Mouse (Mus musculus): Measurements from ENCODE around the gene Otulin.

Gene Otulin

DNA sequence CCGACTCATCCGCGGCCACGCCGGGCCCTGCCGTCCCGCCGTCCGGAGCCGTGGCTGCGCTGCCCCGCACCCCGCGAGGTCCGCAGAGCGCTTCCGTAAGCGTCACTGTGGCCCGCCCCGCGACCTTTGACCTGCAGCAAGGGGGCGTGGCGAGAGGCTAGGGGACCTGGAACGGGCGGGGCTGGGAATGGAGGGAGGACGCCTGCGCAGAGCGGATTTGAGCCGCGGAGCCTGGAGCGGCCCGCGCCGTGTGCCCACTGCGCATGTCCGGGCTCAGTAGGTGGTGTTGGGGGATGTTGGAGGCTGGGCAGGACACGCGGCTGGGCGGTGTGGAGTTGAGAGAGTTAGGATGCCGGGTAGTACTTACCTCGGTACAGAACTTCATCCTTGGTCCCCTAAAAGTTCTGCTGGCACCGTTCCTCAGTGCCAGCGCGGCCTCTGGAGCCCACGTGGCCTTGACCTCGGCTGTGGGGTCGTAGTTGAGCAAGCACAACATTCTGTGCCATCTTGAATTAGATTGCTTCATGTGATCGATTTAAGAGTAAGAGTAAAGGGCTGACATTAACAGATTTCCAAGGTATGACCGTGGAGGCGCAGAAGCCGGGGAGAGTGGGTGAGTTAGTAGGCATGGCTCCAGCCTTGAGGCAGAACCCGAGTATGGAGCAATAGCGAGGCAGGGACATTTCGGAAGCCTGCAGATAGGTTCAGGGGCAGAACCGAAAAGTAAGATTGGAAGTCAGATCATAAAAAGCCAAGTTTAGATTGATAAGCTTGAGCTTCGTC, at the start of gene Otulin:
TSS of gene Otulin (minus strand) at position 93 of the 783 bp plus-strand sequence.
- DNase-seq (ENCODE audit: low read depth): peak; percentile 96

DNA sequence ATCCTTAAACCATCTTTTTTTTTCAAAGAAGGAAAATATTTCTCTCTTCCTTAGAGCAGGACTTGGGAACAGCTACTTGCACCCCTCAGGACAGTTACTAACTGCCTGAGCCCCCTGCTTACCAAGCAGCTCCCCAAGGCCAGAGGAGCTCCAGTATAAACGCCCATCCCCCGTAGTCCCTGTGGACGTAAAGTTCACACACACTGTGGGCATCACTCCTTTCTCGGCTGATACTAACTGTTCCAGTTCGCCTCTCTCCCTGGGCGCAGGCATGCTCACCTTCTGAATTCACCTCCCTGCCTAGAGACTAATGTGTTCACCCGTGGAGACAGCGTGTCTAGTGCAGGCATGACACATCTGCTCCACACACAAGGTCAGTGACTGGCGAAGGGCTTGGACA, 48.0 kb upstream of the Otulin start:
- no peak for DNase-seq (ENCODE audit: low read depth)

DNA sequence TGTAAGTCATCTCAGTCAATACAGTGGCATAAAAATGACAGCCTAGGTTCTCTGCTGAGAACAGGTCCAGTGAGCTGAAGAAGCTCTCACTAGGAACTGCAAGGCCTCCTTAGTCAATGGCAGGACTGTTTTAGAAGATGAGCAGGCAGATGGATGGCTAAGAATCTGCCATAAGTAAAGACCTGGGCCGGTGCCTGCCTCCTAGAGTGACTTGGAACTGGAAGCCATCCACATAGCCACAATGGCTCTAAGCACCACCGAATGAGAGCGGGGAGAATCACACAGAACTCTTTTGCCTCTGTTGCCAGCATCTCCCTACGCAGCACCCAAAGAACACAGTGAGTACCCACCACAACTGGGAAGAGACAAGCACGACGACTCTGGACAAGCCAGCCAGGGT, 47.3 kb upstream of the Otulin start:
- DNase-seq (ENCODE audit: low read depth): no peak

DNA sequence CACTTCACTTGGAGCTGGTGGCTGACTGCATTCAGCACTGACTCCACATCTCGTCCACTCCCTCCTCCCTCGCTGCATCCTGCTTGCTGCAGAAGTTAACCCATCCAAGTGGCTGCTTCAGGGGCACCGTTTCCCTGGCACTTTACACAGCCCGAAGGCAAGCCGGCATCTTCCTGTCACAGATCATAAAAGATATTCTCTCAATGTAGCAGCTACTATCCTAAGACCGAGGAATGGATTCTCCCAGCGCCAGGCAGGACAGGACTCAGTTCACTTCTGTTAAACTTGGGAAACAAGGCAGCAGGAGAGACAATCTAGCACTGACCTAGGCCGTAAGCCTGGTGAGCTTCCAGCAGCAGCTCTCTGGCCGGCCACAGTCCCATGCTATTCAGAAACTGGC, 45.7 kb upstream of the Otulin start:
- no peak for DNase-seq (ENCODE audit: low read depth)

DNA sequence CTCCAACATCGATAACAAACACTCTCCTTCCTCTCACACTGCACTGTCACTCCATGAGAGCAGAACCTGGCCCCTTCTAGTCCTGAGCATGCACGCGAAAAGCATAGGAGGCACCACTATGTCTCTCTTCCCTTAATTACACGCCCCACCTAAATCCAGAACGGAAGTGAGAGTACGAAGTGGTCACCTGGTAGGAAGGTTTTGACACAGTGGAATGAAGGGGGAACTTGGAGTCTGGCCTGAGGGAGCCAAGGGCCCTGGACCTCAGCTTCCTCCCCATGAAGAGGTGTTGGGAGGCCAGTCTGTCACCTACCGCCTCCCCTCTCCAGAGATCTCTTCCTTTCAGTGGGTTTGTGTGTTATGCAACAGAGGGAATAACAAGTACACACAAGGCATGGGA, 44.6 kb upstream of the Otulin start:
- DNase-seq (ENCODE audit: low read depth): no peak

DNA sequence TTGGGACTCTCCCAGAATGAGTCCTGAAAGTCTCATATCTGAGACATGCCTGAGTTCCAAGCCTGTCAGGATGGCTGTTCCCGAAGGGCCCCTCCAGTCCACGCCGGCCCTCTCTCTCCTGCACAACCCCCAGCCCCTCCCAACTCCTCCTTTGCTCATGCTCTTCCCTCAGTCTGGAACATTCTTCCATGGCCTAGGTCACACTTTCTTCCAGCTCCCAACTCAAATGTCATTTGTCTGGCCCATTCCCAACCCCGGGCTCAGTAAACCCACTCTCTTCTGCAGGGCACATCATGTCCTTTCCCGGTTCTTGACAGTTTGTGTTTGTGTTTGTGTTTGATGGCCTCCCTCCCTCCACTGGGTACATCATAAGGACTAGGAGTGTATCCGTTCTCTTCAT, 43.5 kb upstream of the Otulin start:
- no peak for DNase-seq (ENCODE audit: low read depth)

DNA sequence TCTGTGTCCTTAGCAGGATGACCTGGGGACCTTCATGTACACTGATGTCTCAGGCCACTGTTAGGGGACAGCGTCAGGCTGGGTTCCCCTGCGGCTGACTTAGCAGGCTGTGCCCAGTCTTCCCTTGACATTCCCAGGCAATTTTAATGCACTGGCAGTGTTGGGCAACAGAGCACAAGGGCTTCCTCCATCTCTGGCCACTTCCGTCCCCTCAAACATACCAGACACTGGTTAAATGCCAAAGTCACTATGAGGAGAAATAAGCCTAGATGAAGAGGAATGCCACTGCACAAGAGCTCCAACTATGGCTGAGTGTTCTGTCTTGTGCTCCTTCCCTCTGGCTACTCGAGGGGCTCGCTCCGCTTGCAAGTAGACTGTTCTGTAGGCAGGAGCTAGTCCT, 42.7 kb upstream of the Otulin start:
- no peak for DNase-seq (ENCODE audit: low read depth)

DNA sequence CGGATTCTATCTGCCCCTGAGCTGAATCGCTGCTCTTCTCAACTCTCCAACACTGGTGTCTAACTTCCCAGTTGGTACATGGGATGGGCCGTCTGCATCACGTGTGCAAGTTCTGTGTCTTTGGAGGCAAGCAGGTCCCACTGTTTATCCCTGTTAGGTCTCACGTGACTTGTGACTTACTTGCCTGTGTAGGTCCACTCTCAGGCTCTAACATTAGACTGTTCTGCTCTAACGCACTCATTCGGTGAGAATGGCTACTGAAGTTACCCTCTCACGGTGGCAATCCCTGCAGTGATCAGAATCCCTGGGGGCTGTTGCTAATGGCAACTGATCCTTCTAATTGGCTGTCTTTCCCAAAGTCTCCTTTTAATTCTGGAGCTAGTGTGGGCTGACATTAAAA, 41.8 kb upstream of the Otulin start:
- DNase-seq (ENCODE audit: low read depth): no peak

DNA sequence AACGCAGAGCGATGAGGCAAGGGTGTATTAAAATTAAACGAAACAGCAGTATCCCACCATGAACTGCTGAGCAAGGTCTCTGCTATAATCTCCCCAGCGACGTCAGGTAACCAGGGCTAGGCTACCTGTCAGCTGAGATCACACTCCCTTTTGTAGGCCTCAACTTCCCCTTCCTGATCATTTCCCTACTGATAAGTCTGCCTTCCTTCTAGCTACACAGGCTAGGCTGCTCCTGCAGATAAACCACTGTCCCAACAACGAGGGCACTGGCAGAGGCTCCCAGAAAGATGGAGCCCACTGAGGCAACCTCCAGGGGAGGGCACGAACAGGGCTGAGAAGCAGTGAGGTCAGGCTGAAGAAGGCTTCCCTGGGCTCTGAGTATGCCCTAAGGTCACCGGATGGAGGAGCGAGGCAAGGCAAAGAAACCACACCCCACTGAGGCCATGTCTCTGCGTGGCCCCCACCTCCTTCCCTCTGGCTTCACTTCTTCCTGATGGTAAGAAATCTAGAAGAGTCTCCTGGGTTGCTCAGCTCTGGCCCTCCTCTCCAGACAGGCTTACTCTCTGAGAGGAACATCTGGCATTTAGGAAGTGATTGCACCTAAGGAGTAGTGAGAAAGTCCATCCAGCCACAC, 41.2 kb upstream of the Otulin start:
- no peak for DNase-seq (ENCODE audit: low read depth)

DNA sequence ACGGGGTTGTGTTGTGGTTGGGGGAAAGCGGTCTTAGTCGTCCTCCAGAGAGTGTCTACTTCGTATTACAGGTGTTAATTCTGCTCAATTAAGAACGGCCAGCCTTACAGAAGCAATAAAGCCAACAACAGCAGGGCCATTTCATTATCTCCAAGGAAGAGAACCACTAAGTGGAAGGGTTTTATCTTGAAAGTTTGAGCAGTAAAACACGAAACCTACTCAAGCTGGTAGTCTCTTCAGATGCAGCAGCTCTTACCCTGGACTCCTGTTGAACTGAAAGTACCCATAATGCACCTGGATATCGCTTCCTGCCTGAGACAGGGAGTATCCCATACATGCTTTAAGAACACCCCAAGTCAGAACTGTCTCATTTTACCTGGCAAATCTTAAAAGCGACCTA, 40.2 kb upstream of the Otulin start:
- no peak for DNase-seq (ENCODE audit: low read depth)

DNA sequence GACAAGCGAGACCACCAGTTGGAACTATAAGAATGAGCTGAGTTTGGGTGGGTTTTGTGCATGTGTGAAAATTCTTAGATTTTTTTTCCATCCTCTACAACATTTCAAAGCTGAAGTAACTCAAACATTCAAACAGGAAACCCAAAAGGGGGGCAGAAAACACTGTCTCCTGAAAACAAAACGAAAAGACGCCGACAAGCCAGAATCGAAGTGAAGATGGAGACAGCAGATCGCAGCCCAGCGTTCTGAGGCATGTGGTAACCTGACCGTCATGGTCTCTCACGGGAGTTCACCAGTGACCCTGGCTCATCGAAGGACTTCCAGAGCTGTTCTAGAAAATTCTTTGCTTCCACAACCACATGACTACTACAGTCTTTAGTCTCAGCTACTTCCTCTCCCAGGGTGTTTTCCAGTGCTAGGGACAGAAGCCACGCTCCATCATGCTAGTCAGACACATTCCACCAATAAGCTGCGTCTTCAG, 39.5 kb upstream of the Otulin start:
- no peak for DNase-seq (ENCODE audit: low read depth)

DNA sequence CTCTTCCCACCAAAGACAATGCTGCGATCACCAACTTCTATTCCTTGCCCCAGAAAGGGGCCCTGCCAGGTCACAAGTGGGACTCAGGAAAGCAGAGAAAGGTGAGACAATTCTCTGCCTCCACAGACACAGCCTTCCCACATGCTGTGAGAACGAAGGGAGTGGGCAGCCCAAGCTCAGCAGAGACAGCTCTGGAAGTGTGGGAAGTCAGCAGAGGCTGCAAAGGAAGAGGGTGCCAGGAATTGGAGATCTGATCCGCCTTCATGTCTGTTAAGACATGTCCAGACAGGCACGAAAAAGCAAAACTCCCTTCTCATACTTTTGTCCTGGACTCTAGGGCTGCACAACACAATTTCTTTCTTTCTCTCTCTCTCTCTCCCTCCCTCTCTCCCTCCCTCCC, 38.8 kb upstream of the Otulin start:
- DNase-seq (ENCODE audit: low read depth): no peak

DNA sequence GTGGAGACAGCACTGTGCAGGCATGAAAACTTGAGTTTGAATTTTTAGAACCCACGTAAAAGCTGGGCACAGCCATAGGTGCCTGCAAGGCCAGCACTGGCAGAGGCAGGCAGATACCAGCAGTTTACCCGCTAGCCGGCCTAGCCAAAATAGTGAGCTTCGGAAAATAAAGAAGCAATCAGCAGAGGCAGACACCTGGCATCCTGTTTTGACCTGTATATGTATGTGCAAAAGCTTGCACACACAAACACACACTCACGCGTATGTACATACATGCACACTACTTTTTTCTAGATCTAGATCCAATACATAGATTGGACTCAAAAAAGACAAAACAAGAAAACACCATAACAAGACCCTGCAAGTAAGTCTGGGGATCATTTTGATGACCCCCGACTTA, 38.1 kb upstream of the Otulin start:
- DNase-seq (ENCODE audit: low read depth): no peak

DNA sequence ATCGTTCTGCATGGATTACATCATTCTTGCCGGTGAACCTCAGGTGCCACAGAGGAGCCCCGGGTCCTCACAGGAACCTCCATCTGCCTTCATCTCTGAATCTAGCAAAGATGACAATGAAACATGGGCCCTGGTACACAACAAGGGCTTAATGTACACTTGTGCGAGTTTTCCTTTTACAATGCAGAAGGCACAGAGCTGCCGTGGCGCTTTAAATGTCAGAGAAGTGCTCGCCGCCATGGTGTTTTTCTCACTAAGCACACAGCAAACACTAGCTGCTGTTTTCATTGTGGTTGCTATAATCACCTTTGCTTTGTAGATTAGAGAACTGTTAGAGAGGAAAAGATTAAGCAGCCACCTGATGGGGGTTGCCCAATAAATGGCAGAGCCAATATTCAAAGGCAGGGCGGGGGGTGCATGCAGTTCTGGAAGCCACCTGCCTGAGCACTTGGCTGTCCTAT, 37.5 kb upstream of the Otulin start:
- DNase-seq (ENCODE audit: low read depth): no peak

DNA sequence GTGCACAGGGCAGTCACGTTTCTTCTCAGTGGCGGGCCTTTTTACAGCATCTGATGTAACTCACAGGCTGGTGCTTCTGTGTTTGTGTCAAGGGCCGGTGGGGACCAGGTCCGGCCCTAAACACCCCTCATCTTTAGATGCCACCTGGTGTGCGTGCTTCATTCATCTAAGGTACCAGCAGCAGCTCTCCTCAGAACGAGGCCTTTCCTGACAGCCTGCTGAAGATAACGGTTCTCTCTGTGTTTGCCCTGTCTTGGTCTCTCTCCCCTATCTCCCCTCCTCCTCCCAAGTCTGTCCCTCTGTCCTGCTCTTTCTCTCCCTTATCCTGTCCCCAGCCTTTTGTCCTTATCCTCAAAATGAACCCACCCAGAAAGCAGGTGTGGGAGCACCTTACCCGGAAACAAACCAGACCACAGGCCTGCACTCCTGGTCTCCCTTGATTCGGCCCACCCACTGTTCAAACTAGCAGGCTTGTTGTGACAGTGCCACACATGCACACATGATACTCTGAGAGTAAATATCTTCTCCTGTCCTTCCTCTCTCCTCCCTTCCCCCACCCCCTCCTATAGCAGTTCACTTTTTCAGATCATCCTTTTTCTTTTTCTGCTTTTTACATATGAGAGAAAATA, 36.5 kb upstream of the Otulin start:
- no peak for DNase-seq (ENCODE audit: low read depth)

DNA sequence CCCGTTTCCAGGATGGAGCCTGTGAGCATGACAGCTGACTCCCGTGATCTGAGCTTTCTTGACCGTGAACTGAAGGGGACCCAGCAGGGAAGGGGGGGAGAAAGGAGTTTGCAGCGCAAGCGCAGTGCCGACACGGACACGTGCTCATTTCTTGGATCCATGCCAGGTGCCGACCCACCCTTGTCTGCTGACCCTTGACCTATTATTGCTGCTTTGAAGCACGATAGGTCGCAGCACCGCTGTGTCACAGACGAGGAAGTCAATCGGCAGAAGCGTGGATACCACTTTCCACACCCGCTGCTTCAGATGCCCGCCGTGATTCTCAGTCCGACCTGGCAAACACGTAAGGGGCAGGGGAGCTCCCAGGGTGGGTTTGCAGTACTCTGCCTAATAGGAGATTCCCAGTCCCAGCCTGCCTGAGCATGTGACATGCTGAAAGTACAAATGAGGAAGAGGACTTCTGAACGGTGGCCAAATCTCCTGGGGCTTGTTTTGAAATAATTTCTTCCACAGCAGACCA, 35.0 kb upstream of the Otulin start:
- DNase-seq (ENCODE audit: low read depth): no peak

DNA sequence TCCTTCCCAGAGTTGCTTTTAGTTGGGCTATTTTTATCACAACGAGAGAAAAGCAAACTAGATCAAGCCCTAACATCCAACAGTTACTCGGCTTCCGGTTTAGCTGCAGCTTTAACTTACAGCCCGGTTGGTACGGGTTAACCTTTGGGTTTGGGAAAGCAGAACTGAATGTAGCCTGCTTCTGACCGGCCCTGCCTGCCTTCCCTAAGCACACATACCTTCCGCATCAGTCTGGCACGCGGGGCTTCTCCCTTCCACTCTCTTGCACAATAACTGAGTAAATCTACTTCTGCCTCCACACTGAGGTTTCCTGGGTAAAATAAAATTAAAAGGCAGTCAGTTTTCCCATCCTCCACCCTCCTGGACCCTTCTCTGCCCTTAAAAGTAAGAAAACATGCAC, 33.6 kb upstream of the Otulin start:
- DNase-seq (ENCODE audit: low read depth): no peak

DNA sequence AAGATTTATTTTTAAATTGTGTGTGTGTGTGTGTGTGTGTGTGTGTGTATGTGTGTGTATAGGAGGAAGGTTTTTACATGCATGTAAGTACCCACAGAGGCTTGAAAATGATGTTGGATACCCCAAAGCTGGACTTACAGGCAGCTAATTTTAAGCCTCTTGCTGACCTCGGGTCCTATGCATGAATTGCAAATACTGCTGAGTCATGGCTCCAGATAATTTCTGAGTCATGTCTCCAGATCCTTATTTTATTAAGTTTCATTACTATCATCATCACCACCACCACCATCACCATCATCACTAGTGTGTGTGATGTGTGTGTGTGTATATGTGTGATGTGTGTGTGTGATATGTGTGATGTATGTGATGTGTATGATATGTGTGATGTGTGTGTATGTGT, 32.2 kb upstream of the Otulin start:
- peak; percentile 17 for DNase-seq (ENCODE audit: low read depth)

DNA sequence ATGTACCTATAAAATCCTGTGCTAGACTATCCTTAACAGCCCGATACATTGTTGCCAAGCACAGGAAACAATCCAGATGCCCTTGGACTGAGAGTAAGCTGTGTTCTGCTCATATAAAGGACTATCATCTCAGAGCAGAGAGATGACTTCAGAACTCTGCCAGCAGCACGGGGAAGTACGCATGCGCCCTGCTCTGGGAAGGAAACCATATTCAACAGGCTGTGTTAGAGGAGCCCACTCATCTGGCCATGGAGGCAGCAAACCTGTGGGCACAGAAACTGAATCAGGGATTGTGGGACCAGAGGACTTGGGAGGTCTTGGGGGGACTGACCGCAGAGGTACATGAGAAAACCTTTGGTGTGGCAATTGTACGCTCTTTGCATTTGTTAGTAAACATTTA, 31.2 kb upstream of the Otulin start:
- DNase-seq (ENCODE audit: low read depth): no peak

DNA sequence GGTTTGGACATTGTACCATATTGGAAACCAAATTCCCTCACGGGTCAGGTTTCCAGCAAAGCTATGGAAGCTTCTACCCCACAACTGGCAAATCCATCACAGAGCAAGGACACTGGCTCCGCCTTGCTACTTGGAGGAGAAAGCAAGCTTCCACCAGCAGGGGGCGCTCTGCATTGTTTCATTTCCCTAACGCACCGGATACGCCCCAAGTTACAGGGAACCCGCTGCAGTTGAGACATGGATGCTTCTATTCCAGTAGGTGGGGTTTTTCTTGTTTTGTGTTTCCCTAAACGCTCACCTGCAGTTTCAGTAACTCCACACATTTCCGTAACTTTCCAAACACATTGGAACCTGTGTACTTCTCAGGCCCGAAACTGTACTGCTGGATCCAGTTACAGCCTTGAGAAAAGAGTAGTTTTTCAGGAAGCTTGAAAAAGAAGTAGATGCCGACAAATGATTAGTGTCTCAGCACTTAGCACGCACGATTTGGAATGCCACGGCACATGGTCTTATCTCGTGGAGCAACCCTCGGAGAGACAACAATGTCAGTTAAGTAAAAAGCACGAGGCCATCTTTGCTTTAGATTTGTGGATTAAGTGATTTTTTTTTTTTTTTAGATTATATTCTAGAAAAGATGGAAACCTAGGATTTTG, 29.2 kb upstream of the Otulin start:
- peak; percentile 76 for DNase-seq (ENCODE audit: low read depth)

DNA sequence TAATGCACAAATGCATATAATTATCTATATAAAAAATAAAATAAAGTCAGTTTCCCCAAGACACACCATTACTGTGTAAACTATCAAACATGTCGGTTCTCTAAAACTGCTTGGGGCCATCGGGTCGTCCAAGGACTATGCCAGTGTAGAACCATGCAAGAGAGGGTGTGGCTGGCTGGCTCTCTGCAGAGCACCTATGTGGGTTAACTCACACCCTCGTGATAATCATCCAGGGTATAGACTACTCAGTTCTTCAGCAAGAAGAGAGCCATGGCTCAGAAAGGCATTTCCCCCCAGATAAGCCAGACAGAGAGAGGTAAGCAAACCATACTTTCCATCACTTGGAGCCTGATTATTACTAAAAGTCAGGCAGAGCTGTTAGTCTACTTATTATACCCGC, 28.6 kb upstream of the Otulin start:
- no peak for DNase-seq (ENCODE audit: low read depth)

DNA sequence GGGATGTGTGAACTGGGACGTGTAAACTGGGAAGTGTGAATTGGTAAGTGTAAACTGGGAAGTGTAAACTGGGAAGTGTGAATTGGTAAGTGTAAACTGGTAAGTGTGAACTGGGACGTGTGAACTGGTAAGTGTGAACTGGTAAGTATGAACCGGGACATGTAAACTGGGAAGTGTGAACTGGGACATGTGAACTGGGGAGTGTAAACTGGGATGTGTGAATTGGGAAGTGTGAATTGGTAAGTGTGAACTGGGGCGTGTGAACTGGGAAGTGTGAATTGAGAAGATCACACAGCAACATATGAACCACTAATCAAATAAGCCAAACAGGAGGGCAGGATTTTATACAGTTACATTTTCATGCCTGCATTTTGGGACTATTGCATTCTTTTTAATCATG, 27.9 kb upstream of the Otulin start:
- no peak for DNase-seq (ENCODE audit: low read depth)

DNA sequence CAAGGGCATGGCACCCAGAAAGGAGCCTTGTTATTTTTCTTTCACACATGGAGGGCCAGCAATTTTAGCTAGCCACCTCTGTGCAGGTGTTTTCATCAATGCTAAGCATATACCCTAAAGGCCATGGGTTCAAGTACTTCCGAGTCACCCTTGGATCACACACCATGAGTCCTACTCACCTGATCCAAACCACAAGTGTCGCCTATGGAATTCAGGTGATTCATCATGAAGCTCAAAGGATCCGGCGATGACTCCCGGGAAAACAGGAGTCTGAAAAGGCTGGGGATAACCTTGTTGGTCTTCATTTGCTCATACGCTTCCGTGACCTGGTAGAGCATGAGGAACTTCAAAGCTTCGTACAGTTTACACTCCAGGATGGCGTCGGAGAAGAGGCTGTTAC, 27.4 kb upstream of the Otulin start:
- DNase-seq (ENCODE audit: low read depth): no peak
